Mouse (Mus musculus): ENCODE results near the gene Pyy. TPM values are rescaled to one million over a fixed set of nuclear protein-coding genes. Genes with fewer than 3 reads are reported as not detected.
A peak's percentile ranks its signal among the peaks of the same experiment; 100 is the strongest.

Pyy gene
- total RNA-seq (2022) = not detected

DNA sequence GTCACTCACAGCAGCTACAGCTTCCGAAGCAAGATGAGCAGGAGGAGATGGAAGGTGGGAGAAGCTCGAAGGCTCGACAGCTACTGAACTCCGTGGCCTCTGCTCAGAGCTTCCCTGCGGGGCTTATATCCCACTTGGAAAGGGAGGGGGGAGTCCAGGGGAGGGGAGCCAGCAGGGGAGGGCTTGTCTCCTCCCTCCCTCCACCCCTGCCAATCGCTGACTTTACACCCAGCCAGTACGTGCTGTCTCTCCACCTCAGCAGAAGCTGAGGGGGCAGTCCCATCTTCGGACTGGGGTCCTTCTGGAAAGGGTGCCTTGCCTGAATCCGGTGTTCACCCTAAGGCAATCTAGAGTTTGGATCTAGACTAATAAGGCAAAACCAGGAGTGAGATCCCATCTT is at the start of gene Pyy:
TSS of gene Pyy (minus strand) at position 101 of the 400 bp plus-strand sequence.
- DNase-seq = no peak

DNA sequence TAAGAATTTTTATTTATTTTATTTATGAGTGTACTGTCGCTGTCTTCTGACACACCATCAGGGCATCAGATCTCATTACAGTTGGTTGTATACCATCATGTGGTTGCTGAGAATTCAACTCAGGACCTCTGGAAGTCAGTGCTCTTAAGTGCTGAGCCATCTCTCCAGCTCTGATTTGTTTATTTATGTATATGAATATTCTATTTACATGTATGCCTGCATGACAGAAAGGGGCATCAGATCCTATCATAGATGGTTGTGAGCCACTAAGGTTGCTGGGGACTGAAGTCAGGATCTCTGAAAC is 49.1 kb upstream of the Pyy start:
- no peak for DNase-seq

DNA sequence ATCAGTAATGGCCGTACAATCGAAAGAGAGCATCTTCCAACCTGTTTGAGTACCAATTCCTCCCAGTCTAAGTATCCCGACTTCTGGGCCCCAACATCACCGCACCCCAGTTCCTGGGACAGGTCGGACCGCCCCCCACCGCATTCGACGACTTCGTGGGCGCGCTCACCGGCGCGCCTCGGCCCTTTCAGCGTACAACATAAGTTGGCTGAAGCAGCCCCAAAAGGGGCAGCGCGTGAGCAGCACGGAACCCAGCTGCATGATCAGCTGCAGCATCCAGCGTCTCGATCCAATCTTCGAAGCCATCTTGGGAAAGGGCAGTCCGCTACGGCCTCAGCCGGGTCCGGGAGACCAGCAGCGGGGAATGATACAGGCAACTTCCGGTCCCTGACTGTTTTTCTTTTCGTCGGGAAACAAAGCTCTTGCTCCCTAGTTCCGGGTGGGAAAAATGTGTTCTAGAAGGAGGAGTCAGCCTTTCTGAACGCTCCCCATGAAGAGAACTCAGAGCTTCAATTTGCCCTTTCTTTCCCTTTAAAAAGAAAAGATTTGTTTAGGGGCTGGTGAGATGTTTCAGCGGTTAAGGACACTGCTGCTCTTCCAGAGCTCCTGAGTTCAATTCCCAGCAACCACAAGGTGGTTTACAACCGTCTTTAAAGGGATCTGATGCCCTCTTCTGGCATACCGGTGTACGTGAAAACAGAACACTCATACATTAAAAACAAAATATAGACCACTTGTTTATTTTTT is 48.6 kb upstream of the Pyy start, which contains the start of gene Tmem101:
TSS of gene Tmem101 (minus strand) at position 366 of the 747 bp plus-strand sequence.
- DNase-seq = peak; percentile 88

DNA sequence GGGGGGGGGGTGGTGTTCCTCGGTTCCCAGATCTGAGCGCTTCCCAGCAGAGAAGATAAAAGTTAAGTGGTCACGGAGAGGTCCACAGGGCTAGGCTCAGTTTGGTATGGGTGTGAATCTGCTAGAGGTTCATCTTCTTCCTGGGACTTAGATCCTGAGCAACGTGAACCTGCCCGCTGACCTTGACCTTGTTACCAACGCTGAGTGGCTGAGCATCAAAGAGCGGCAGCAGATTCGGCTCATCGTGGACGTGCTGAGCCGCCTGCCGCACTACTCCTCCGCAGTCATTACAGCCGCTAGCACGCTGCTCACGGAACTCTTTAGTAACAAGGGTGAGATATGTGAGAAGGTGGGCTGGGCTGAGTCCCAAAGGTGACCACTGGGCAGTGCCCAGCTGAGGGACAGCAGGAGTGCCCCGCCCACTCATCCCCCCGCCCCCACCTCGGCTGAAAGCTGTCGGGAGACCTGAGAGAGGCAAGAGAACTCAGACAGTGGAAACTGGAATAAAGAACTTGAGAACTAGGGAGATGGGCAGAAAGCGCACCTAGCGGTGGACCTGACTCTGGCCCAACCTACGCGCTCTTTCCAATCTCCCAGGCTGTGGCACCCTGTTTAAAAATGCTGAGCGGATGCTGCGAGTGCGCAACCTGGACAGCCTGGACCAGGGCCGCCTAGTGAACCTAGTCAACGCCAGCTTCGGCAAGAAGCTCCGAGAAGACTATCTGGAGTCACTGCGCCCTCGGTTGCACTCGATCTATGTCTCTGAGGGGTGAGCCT is 39.8 kb upstream of the Pyy start:
- DNase-seq = no peak

DNA sequence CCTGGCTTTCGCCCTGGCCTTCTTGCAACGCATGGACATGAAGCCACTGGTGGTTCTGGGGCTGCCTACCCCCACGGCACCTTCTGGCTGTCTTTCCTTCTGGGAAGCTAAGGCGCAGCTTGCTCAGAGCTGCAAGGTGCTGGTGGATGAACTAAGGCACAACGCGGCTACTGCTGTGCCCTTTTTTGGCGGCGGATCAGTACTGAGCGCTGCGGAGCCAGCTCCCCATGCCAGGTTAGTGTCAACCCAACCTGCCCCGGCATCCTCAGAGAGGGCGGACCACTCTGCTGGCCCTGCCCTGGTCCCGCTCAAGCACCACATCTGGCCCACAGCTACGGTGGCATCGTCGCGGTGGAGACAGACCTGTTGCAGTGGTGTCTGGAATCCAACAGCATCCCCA is 38.9 kb upstream of the Pyy start:
- no peak for DNase-seq

DNA sequence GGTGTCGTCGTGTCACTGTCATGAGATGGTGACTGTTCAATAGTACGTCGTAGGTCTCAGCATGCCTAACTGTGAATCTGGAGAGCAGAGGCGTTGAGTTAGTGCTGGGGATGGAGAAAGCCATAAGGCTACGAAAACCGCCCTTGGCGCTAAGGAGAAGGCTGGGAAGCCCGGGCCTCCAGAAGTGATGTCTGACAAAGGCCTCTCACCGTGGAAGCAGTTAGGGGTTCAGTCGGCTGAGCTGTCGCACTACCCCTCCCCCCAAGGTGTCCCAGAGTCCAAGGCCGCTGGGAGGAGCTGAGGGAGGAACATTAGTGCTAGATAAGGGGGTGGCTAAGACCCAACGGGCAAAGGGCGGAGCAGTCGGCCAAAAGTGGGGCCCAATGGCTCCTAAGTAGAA is 38.4 kb upstream of the Pyy start:
- DNase-seq = no peak

DNA sequence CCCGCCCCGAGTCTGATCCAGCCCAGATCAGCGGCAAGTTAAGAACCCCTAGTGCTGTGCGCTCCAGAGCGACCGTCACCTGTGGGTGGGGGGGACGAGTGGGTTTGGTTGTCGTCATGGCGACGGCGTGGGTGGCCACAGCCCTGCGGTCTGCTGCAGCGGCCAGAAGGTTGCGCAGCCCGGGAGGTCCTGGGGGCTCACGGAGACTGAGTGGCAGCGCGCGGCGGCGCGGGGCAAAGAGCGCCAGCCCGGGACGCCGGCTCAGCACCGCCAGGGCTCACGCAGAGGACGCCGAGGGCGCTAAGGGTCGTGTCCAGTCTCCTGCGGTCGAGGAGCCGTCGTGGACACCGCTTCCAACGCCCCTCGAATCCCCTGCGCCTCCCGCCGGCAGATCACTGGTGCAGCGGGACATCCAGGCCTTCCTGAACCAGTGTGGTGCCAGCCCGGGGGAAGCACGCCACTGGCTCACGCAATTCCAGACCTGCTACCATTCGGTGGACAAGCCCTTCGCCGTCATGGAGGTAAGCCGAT is 37.9 kb upstream of the Pyy start, which contains the start of gene Nags:
TSS of gene Nags (plus strand) at position 43 of the 531 bp plus-strand sequence.
- no peak for DNase-seq

DNA sequence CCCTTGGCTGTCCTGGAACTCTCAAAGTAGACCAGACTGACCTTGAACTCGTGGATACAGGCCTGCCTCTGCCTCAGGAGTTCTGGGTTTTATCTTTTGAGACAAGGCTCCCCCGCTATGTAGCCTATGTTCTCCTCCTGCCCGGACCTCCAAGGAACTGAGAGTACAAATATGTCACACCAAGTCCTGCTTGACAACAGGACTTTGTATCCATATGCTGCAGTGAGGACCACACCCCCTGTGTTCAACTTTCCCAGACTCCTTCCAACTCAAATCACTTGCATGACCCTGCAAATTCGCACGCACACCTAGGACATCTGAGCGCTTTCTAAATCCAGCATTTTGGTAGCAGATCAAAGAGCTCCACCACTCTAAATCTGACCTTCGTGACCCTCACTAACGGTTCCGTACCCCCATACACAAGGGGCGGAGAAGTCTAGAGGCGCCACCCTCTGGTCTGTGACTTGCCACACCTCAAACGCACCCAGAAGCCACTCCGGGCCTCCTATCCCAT is 37.4 kb upstream of the Pyy start:
- DNase-seq = no peak

DNA sequence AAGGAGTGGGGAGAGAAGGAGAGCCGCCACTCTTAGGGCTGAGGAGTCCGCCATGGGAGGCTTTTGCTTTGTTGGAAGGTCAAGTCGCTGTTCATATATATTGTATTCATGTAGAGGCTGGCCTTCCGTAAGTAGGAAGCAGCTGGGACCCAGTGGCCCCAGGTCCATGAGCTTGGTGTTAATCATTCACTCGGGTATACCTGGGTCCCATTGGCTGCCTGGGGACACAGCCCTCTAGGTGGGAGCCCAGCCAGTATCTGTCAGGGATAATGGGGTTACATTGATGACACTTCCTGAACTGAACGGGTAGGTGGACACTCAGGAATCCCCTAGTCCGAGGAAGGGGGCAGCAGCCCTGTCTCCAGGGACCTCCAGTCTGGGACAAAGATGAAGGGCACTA is 34.7 kb upstream of the Pyy start:
- no peak for DNase-seq

DNA sequence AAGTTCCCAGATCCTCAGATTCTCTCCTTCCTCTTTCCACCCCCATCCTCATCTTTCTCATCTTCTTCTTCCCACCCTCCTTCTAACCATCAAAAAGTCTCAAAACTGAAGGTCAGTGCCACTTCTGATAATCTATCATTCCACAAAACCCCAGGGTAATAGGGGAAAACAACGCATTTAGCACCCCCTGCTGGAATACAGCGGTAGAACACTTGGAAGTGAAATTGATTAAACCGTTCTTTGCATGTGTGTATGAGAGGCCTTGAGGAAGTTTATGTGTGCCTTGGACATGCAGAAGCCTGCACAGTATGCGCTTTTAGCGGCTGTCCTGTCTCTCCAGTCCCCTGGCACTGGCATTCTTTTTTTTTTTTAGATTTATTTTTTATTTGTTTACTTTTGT is 32.9 kb upstream of the Pyy start:
- no peak for DNase-seq

DNA sequence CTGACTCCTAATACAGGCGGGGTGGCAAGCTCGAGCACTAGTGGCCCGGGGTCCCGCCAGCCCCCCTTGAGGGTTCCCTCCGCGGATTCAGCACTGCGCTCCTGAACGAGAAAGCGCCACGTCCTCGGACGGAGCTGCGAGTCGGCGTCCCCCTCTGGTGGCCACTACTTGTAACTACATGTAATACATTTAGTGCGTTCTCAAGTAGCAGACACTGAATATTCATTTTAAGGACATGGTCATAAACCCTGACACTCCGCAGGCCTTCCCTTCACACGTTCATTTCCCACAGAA is 30.8 kb upstream of the Pyy start:
- no peak for DNase-seq

DNA sequence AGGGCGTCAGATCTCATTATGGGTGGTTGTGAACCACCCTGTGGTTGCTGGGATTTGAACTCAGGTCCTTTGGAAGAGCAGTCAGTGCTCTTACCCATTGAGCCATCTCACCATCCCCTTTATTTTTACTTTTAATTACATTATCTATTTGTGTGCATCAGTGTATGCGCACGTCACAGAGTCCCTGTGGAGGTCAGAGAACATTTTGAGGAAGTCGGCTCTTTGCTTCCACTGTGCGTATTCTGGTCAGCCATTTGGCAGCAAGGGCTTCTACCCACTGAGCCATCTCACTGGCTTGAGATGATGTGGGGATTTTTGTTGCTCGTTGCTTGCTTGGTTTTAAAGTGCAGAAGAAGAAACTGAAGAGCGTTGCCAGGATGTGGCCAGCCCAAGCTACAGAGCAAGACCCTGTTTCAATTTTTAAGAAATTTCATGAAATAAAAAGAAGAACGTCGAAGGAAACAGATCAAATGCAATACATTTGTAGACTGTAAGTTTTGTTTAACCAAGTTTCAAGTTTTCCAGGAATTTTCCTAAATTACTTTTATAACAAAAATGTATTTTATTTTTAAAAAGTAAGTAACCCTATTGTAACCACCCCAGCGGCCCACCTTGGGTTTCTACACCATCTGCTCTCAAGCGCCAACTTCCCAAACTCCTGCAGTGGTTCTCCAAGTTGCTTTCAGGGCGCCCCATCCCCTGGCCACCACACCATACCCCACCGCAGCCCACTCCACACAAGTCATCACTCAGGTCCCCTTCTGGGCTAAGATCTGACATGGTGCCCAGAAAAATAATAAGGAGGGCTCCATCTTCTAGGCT is 30.2 kb upstream of the Pyy start:
- no peak for DNase-seq

DNA sequence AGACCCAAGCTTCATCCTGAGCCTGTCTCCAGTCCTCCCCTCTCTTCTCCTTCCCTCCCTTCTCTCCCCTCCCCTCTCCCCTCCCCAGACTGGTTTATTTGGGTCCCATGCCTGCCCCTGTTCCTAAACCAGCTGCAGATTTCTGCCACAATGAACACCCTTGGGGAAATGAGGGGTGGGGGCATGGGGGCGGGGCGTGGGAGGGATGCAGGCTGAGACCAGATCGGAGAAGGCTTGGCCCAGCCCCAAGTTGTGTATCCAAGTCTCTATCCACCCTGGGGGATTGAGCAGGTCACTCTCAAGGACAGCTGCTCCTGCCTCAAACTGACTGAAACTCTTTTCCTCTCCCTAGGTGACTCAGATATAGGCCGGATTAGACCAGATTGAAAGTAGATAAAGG is 26.9 kb upstream of the Pyy start:
- no peak for DNase-seq

DNA sequence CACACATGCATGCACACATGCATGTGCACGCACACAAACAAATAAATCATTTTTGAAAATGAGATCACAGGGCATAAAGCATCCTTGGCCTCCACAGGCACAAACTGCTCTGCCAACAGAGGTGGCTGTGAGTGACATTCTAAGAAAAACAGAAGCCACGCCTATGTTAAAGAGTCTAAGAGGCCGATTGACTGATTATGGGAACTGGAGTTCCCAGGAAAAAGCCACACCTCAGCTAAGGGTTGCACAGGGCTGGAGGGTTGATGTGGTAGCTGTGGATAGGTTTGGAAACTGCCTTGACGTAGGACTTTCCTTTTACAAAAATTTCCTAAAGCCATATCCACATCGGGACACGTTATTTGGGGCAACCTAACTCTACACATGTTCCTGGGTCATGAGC is 9.8 kb upstream of the Pyy start:
- no peak for DNase-seq

DNA sequence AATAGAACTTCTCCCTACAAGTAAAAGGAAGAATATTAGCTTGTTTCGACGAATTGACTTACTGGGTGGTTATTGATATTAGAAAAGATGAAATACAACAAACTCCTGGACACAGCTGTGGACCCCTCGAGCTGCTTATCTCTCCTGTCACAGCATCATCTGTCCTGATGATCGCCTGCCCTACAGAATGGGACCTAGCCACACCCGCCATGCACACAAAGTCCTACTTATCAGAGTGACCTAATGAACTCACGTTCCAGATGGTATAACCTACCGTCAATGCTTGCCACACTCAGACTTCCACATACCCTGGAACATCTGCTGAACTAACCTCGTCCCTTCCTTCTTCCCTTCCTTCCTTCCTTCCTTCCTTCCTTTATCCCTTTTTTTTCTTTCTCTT is 8.6 kb upstream of the Pyy start:
- no peak for DNase-seq

DNA sequence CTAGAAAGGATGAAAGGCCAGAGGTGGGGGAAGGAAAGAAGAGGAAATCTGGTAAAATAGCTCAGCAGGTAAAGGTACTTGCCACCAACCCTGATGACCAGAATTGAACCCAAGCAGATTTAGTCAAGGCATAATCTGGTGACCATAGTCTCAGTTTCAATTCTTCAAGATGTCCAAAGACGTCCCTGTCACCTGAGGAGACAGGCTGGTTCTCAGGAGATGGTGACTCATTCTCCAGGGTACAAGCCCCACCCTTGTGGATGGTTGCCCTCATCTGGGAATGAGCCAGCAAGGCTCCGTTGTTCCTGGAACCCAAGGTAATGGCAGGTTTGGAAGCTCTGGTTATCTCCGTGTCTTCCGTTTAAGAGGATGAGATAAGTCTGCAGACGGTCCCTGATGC is 3.9 kb upstream of the Pyy start:
- DNase-seq = no peak

DNA sequence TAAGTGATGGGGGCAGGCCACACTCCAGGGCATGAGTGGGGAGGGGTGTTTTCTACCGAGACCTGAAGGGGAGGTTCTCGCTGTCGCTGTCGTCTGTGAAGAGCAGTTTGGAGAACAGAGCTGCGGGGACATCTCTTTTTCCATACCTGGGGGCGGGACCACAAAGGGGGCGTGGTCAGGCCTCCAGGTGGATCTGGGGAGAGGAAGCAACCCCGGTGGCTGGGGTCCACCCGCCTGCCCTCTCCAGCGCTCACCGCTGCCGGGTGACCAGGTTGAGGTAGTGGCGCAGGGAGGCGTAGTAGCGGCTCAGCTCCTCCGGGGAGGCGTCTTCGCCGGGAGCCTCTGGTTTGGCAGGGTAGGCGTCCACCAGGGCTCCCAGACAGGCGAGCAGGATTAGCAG is 721 bp downstream of the Pyy start:
- DNase-seq = no peak

DNA sequence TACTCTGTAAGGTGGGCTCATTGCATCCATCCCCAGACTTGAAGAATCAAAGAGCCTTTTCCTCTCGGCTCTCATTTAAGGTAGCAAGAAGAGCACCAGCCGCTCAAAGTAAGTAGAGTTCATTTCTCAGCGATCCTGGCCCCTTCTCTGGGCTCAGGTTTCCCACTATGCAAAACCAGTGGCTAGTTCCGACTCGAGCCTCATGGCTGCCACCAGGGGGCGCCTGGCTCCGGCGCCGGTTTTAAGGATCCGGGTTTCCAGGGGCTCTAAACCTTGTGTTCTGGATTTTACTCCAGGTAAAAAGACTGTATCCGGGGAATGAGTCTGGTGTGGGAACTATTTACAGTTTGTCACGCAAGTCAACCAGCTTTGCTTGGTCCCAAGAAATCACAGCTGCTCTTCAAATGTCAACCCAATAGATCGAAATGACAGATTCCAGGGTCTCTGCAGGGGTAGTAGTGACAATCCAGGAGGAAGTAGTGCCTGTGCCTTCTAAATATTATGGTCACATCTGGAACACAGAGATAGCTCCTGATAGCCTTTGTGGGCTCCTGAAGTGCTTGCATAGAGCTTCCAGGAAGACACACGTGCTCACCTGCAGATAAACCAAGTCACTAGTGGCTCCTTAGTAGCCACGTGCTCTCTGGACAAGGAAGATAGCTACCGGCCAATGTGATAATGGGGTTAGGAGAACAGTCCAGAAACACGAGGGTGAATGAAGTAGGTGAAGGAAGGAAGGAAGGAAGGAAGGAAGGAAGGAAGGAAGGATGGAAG is 5.0 kb downstream of the Pyy start:
- no peak for DNase-seq

DNA sequence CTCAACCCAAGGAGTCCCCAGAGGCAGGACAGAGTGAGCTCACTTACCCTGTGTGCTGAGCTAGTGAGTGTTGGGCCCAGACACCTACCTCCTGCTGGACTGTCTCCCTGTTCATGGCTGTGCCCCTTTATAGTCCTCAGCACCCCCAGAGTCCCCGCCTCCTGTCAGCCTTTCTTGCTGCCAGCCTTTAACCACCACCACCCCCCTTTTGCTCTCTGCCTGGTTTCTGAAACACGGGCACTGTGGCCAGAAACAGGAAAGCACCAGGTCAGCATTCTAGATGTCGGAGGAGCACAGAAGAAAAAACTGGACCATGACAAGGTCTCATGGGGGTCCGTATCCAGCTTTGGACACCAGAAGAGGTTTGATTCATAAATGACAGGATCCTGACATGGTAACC is 6.4 kb downstream of the Pyy start, which contains the start of gene Ppy:
TSS of gene Ppy (minus strand) at position 101 of the 400 bp plus-strand sequence.
- DNase-seq = no peak

DNA sequence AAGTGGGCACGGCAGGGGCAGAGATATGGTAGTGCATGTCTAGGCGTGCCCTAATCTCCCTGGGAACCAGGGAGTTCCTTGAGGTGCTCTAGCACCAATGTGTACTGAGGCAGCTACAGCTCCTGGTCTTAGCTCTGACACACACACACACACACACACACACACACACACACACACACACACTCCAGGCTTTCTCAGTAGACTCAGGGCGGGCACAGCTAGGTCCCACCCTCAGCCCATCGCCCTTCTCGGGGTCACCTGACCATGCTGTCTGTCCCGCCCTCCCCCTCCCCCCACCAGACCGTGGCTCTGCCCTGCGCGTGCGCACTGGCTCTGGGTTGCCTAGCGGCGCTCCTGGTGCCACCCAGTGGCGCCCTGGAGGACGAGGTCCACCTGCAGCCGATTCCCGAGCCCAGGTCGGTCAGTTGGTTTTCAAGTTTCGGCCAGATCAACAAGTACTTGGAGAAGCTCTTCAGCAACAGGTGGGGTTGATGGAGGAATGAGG is 10.7 kb downstream of the Pyy start:
- peak; percentile 57 for DNase-seq

DNA sequence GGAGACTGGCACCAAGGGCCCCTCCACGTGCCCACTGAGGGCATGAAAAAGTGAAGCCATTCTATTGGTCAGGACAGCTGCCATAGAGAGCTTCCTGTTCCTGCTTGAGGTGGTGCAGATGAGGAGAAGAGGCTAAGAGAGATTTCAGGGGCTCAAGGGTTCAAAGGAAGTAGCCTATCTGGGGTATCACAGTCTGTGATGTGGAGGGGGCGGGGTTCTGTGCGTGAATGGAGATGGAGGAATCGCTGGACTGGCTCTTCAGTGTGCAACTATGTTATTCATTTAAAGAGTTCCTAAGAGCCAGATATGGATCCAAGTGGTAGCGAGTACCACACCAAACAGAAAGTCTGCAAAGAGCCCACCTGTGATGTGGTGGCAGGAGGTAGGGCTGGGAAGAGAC is 11.2 kb downstream of the Pyy start:
- no peak for DNase-seq

DNA sequence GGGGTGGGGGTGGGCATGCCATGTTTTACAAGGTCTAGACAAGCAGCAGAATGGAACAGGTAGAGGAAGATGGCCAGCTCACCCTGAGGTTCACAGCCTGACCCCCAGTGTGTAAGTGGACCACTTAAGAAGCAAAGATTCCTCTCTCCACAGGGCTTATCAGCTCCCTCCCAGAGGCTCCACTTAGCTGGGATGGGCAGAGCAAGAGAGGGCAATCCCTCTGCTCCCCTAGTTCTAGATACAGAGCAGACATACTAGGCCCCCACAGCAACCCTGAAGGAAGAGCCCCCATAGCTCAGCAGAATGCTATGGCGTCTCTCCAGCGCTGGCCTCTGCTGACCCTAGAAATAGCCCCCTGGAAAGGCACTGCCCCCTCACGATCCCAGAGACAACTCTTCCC is 12.0 kb downstream of the Pyy start:
- no peak for DNase-seq

Measured in adrenal gland, adult 8-10 months (tissue).